Mouse (Mus musculus) ES-Bruce4 (cell line): ENCODE results near the gene Kcnd3.

Experiments
- EP300 ChIP-seq: IDR thresholded peaks from 2 replicates; pipeline ENCODE4 v1.6.1; 2011; ENCODE audit warnings: low read depth, low read length; ENCODE audit not compliant: insufficient read depth
- POLR2A ChIP-seq: IDR thresholded peaks from one replicate; pipeline ENCODE4 v1.8.1; 2011; ENCODE audit warnings: low read length; ENCODE audit not compliant: insufficient read depth

DNA sequence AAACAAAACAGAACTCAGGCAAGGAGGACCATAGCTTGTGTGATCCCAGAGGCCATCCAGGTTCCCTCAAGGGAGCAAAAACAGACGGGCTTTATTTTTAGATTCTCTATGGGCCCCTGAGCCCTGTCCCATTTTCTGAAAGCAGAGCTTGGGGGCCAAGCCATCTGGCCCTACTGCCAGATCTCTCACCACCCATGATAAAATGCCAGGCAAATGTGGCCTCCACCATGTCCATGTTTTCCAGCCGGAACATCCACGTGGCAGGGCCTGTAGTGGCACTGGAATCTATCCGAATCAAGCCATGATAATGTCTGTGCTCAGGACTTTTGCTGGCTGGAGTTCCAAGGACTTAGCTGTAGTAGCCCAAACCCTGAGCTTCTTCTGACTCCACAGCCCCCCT lies 148.4 kb downstream of the Kcnd3 start:
- TF ChIP-seq POLR2A (no peak), EP300 (no peak)
